Mouse (Mus musculus): ENCODE measurements around the gene Gm10283. TPM values are rescaled to one million over a fixed set of nuclear protein-coding genes. Genes with fewer than 3 reads are reported as not detected.

The Gm10283 gene
- polyA plus RNA-seq, 1 experiment from 2014 or later: not detected

DNA sequence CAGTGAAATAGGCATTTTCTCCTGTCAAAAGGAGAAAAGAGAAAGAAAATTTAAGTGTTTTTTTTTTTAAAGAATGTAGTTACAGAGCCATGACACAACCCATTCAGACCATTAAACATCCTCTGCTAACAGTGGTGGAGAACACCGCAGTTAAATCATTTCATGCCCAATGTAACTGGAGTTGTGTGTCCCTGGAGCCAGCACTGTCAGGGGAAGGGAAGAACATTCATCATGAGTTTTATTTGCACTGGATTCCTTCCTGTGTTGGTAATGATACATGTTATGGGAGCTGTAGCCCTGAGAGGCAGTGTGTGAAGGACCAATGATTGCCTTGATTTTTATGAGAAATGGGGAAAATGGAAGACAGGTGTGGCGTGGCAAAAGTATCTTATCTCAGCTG lies 116.4 kb downstream of the Gm10283 start:
- no peaks in the 10 kb centered on the region for H3K36me3 ChIP-seq (ENCODE audit: control insufficient read depth, insufficient read depth, low read length)
- H3K27me3 ChIP-seq (ENCODE audit: control insufficient read depth, insufficient read depth, low read depth, low read length): no peaks in the 10 kb centered on the region
- no peak for ATAC-seq (ENCODE audit: low read depth)
- WGBS: 76% methylated on average over 2 of the region's 2 CpGs
- H3K4me3 ChIP-seq (ENCODE audit: low read length): no peak overlapping the region
- H3K4me2 ChIP-seq (ENCODE audit: low read depth, low read length): no peak overlapping the region
- H3K9me3 ChIP-seq (ENCODE audit: control insufficient read depth, low read length): no peaks in the 10 kb centered on the region
- no peaks in the 10 kb centered on the region for H3K4me1 ChIP-seq (replicated peaks; ENCODE audit: control insufficient read depth, insufficient read depth, low read length)
- no peak overlapping the region for H3K27ac ChIP-seq (ENCODE audit: low read length)
- no peak overlapping the region for H3K9ac ChIP-seq (ENCODE audit: low read length)

Other genes with a start within 250 kb of the Gm10283 start
- 0.46 and 0.64 TPM in 2 replicates for gene Aadat, start 2.7 kb upstream of the Gm10283 start, polyA plus RNA-seq (2015; fragmentation: Nextera tagmentation; extraction: Ambion mirVana)
- gene Mfap3l, start 129.6 kb upstream of the Gm10283 start, polyA plus RNA-seq (2015; fragmentation: Nextera tagmentation; extraction: Ambion mirVana): 5.0 and 5.3 TPM in 2 replicates

Data from lung, embryonic 16.5 days (tissue).